Comparison of ENCODE assay signal across 8 mouse cellular contexts in the genomic region with DNA sequence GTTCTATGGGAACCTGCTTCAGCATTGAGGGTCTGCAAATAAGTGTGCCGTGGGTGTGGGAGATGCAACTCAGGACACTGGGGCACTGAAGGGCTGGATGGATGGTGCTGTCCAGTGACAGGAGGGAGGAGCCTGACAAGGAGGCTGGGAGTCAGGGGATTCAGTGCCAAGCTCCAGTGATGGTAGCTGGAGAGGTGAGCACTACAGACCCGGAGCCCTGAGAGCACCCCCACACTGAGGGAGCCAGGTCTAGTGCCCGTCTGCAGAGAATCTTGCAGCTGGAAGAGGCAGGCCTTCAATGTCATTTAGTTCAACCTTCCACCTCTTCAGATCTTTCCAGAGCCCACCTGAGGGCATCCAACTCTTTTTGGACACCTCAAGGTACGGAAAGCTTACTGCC. TPM values are rescaled to one million over a fixed set of nuclear protein-coding genes. Genes with fewer than 3 reads are reported as not detected.
DNase-seq lines count a peak whose midpoint lies in the region; ATAC-seq and TF ChIP-seq lines count a peak whose summit lies in the region.

Gene Dnmt3a, plus strand, starts transcription at position 156 of the 400 bp plus-strand sequence.

- H3K4me3 ChIP-seq in liver, adult 2 months (ENCODE audit: insufficient read depth, low read depth, low read length): peak within 1 kb of the TSS; percentile 83
- H3K4me3 ChIP-seq in bone marrow, adult 2 months (replicated peaks; ENCODE audit: control insufficient read depth, low read depth, low read length): peak within 1 kb of the TSS; percentile 59
- peak within 1 kb of the TSS; percentile 86 for H3K4me3 ChIP-seq in hindbrain, postnatal 0 days (ENCODE audit: low read length)
- peak within 1 kb of the TSS; percentile 10; the same call in 1 of the 2 replicates for H3K4me3 ChIP-seq in macrophage (ENCODE audit: inconsistent target)

- no peaks in the 10 kb centered on the region for H3K36me3 ChIP-seq in liver, adult 2 months (ENCODE audit: control insufficient read depth, insufficient read depth, low read length)
- no peaks in the 10 kb centered on the region for H3K36me3 ChIP-seq in hindbrain, postnatal 0 days (ENCODE audit: insufficient read depth, low read length)
- no peaks in the 10 kb centered on the region for H3K36me3 ChIP-seq in macrophage (ENCODE audit: inconsistent target)

- no peak for TF ChIP-seq POLR2A in liver, adult 2 months (IDR thresholded peaks at IDR 0.05; ENCODE audit: extremely low read depth, insufficient read depth, low read length)
- TF ChIP-seq POLR2A in bone marrow, adult 2 months (IDR thresholded peaks at IDR 0.05; ENCODE audit: borderline replicate concordance, control insufficient read depth, low read depth, low read length): no peak

- H3K4me2 ChIP-seq in hindbrain, postnatal 0 days (ENCODE audit: low read depth, low read length): peak within 1 kb of the TSS; percentile 80

- ATAC-seq in hindbrain, postnatal 0 days: peak; percentile 16

- WGBS in liver, adult 2 months: 21% methylated on average over 4 of the region's 4 CpGs
- 19% methylated on average over 4 of the region's 4 CpGs for WGBS in bone marrow, adult 2 months
- 11% methylated on average over 4 of the region's 4 CpGs for WGBS in hindbrain, postnatal 0 days
- WGBS in macrophage (ENCODE audit: missing documents): 41% methylated on average over 4 of the region's 4 CpGs

- H3K27me3 ChIP-seq in liver, adult 2 months (ENCODE audit: control insufficient read depth, insufficient read depth, low read length): no peaks in the 10 kb centered on the region
- H3K27me3 ChIP-seq in hindbrain, postnatal 0 days (ENCODE audit: insufficient read depth, low read length): no peaks in the 10 kb centered on the region

- intact Hi-C loops in gastrocnemius, postnatal 14 days (cut with DNase I; ENCODE audit: low total_unique reads): no loop called here

- no peak for TF ChIP-seq CTCF in liver, adult 2 months (IDR thresholded peaks at IDR 0.05; ENCODE audit: low read depth, low read length)
- TF ChIP-seq CTCF in bone marrow, adult 2 months (IDR thresholded peaks at IDR 0.05; ENCODE audit: control insufficient read depth, insufficient read depth, low read length): no peak
- no peak for TF ChIP-seq CTCF in hindbrain, postnatal 0 days (IDR thresholded peaks at IDR 0.05; ENCODE audit: low read depth)

- H3K9ac ChIP-seq in liver, adult 2 months (ENCODE audit: low read depth, low read length): peak within 1 kb of the TSS; percentile 95
- peak within 1 kb of the TSS; percentile 82 for H3K9ac ChIP-seq in hindbrain, postnatal 0 days (replicated peaks; ENCODE audit: low read length)

- peaks cover 32% of the 10 kb centered on the region for H3K79me2 ChIP-seq in liver, adult 2 months (ENCODE audit: control insufficient read depth, insufficient read depth, low read length)
- H3K79me2 ChIP-seq in macrophage (ENCODE audit: inconsistent target): peaks cover 36% of the 10 kb centered on the region

- no peaks in the 10 kb centered on the region for H3K9me3 ChIP-seq in hindbrain, postnatal 0 days (ENCODE audit: low read length)

- H3K27ac ChIP-seq in liver, adult 2 months (replicated peaks; ENCODE audit: insufficient read depth, low read depth, low read length): peak within 1 kb of the TSS; percentile 71
- peak within 1 kb of the TSS; percentile 66; the same call in 1 of the 2 replicates for H3K27ac ChIP-seq in bone marrow, adult 2 months (ENCODE audit: control insufficient read depth, insufficient read depth, low read depth, low read length, poor library complexity)
- H3K27ac ChIP-seq in hindbrain, postnatal 0 days: peak within 1 kb of the TSS; percentile 93
- no peak within 1 kb of the TSS for H3K27ac ChIP-seq in macrophage

- peaks cover 10% of the 10 kb centered on the region for H3K4me1 ChIP-seq in liver, adult 2 months (ENCODE audit: control insufficient read depth, insufficient read depth, low read length)
- peaks cover 1% of the 10 kb centered on the region; the same call in 1 of the 2 replicates for H3K4me1 ChIP-seq in bone marrow, adult 2 months (ENCODE audit: control insufficient read depth, insufficient read depth, low read length)
- peaks cover 23% of the 10 kb centered on the region for H3K4me1 ChIP-seq in hindbrain, postnatal 0 days (ENCODE audit: insufficient read depth, low read length)

- no peak for DNase-seq in liver, adult 2 months (ENCODE audit: extremely low read depth, low read depth, low spot score)
- no peak for DNase-seq in liver
- no peak for DNase-seq in gastrocnemius, postnatal 14 days
- no peak for DNase-seq in hindbrain, postnatal 0 days (ENCODE audit: low spot score)
- DNase-seq in ovary, adult 18-20 months (ENCODE audit: low spot score): no peak
- no peak for DNase-seq in right cerebral cortex, postnatal 4 days

RNA-seq across cellular contexts. Expression of gene Dnmt3a, which starts in this region (rescaled TPM):
- total RNA-seq in liver, adult 2 months (2014; rRNA removed): 7.9 and 11.2 TPM in 2 replicates
- 3.0 and 4.0 TPM in 2 replicates for polyA plus RNA-seq in liver, adult 2 months (2012; rRNA removed)
- polyA plus RNA-seq in bone marrow, adult 2 months (2011; ENCODE audit: insufficient read depth, insufficient read length, low replicate concordance, missing spikeins): 26.8 and 41.5 TPM in 2 replicates
- total RNA-seq in gastrocnemius, postnatal 14 days (2021): 100 to 1,000 TPM; 119 to 137 TPM
- total RNA-seq in hindbrain, postnatal 0 days (2014; rRNA removed): 81.8 and 90.3 TPM in 2 replicates
- polyA plus RNA-seq in hindbrain, postnatal 0 days (2015; fragmentation: Nextera tagmentation; extraction: Ambion mirVana): 133 and 134 TPM in 2 replicates
- total RNA-seq in macrophage (2018; cell fraction: chromatin; rRNA removed): 1,000 to 10,000 TPM in 3 of 26 experiments, 100 to 1,000 TPM in 23; 182 to 1,452 (median 590) TPM
- total RNA-seq in macrophage (2018; cell fraction: cytosol; rRNA removed): 100 to 1,000 TPM in 25 of 26 experiments, 10 to 100 TPM in 1; 83.9 to 342 (median 173) TPM
- 100 to 1,000 TPM; 125 to 674 (median 269) TPM for total RNA-seq in macrophage (2018; cell fraction: nucleus; rRNA removed)
- polyA plus RNA-seq in macrophage (2018): 76.3 to 253 TPM (median 241 TPM) in 3 replicates

Comparison
In these comparisons a context has a peak if more than half of its experiments do, and no peak if none do; other contexts are left out.
1. H3K4me3 ChIP-seq: peak in every context shown above with its lines; median percentile 86 in hindbrain, postnatal 0 days; 83 in liver, adult 2 months; 59 in bone marrow, adult 2 months; 10 in macrophage.